Mouse (Mus musculus): ENCODE measurements around the gene Plxna4.

The Plxna4 gene

DNA sequence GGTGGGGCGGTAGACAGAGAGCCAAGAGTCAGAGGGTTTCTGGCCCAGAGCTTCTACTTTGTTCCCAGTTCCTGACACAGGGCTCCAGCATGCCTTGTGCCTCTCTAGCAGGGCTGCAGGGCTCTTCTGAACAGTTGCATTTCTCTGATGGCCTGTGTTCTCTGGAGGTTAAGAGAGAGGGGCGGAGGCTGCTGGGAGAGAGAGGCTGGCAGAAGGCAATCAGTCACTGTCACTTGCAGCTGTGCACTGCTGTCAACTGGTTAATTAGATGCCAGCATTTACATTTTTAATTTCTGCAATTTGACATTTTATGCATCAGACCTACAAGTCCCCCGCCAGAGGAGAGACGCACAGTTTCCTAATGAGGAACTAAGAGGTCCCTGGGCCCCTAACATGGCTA is 434.8 kb downstream of the Plxna4 start:
- no peak for DNase-seq

DNA sequence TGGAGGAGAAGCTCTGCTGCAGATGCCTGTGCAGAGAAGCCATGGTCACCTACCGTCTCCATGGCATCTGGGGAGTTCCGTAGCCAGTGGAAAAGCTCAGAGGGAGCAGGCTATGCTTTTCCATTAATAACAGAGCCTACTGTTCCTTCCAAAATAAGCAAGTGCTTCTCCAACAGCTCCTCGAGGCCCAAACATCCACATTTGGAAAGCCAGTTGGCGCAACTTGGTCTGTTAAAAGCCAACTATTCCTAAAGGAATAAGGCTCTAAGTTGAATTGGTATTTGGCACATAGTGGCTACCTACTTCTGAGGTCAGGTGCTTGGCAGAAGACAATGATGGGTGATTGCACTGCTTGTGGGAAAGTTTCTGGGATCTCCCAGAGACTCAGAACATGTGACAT is 437.2 kb downstream of the Plxna4 start:
- DNase-seq: no peak

- no peak for DNase-seq
These were observed 443.2 kb downstream of the Plxna4 start for GRCm38 (mm10) chr6:32144771-32145170.

GRCm38 (mm10) chr6:32139537-32139936 is 448.5 kb downstream of the Plxna4 start:
- no peak for DNase-seq

GRCm38 (mm10) chr6:32126914-32127313 is 461.1 kb downstream of the Plxna4 start:
- no peak for DNase-seq

DNA sequence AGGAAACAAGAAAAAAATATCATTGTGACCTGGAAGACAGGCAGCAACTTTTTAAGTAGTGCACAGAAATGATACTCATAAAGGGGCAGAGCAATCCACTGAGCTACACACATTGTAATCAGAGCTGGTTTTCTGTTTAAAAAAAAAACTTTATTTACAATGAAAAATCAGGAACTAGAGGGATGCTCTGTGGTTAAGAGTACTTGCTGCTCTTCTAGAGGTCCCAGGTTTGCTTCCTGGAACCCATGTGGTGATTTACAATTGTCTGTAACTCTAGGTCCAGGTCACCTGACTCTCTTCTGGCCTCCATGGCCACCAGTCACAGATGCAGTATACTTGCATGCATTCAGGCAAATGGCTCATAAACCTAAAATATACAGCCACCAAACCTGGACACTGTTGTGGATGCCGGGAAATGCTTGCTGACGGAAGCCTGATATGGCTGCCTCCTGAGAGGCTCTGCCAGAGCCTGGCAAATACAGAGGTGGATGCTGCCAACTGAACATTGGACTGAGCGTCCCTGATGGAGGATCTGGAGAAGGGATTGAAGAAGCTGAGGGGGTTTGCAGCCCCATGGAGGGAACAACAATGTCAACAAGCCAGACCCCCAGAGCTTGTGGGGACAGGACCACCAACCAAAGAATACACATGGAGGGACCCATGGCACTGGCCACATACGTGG is 465.3 kb downstream of the Plxna4 start:
- DNase-seq: no peak

- DNase-seq: no peak
These were observed 467.1 kb downstream of the Plxna4 start for GRCm38 (mm10) chr6:32120931-32121330.

- no peak for DNase-seq
These were observed 478.8 kb downstream of the Plxna4 start for GRCm38 (mm10) chr6:32109207-32109606.

DNA sequence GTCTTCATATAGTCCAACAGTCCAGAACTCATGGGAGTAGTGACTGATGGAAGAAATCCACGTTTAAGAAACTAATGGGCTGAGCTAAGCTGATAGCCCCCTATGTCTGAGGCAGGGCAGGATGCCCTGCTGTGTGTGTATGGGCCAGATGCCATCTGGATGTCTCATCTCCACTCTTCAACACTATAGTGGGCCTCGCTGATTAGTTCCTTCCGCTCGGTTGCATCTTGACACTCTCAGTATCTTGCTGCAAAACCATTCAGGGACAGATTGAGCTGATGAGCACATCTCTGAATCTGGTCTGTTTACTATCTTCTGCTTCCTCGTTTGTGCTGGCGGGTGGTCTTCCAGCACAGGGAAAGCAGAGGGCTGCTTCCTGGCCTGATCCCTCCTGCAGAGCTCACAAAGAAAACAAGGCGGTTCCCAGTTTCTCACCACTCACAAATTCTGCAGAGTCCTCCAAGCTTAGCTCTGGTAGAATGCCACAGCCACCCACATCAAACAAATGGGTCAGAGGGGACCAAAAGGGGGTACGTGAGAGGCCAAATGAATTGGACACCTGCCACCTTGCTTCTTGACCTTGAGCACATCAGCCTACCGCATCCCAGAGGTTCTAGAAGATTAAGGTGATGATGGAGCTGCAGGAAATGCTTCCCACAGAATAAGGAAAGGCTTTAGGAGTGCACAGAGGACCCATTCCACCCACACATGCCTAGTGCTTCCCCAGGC is 482.3 kb downstream of the Plxna4 start:
- no peak for DNase-seq

Data from kidney, postnatal 10 days (tissue).